Mouse (Mus musculus): ENCODE results near the gene Dyrk2. TPM values are rescaled to one million over a fixed set of nuclear protein-coding genes. Genes with fewer than 3 reads are reported as not detected.

Gene Dyrk2
- polyA plus RNA-seq, 1 experiment from 2014 or later, result 11.4 TPM

DNA sequence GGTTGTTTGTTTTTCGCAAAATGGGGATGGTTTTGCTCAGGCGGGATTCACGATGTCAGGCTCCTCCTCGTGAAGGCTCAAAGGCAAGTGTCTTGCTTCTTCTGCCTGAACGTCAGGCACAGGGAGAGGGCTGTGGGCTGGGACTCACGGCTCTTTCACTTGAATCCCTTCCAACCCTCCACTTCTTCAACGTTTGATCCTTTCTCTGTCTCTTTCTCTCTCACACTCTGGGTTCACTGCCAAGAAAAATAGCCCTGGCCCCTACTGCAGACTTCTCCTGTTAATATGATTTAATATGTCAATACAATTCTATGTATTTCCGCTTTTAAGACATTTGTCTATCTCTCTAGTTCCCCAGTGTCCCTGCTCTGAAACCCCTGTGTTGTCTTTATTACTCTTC is 32.4 kb downstream of the Dyrk2 start:
- Histone ChIP-seq H3K9me3 (no peaks in the 10 kb centered on the region), H3K4me3 (no peak overlapping the region), H3K27me3 (ENCODE audit: insufficient read depth, poor library complexity, severe bottlenecking) (no peaks in the 10 kb centered on the region), H3K27ac (no peak overlapping the region), H3K36me3 (no peaks in the 10 kb centered on the region), H3K4me1 (peaks cover 12% of the 10 kb centered on the region)
- DNase-seq (ENCODE audit: low spot score), result no peak
- WGBS, result 68% methylated on average over 8 of the region's 8 CpGs

DNA sequence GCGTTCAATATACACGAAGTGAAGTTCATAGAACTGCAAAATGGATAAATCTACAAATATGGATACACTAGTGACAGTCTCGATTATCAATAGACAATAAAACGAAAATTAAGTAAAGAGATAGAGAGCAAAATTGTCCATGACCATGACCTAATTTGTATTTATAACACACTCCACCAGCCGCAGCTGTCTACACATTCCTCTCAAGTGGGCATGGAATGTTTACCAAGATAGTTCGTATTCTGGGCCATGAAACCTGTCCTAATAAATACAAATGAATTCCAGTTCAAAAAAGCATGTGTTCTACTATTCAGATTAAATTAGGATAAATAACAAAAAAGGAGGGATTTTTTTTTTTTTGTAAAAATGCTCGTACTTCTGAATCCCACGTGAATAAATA is 38.8 kb downstream of the Dyrk2 start:
- no peaks in the 10 kb centered on the region for H3K9me3 ChIP-seq
- H3K27ac ChIP-seq, result no peak overlapping the region
- no peaks in the 10 kb centered on the region for H3K4me1 ChIP-seq
- no peak overlapping the region for H3K4me3 ChIP-seq
- no peaks in the 10 kb centered on the region for H3K36me3 ChIP-seq
- no peak for DNase-seq (ENCODE audit: low spot score)
- no peaks in the 10 kb centered on the region for H3K27me3 ChIP-seq (ENCODE audit: insufficient read depth, poor library complexity, severe bottlenecking)
- 75% methylated on average over 8 of the region's 8 CpGs for WGBS

GRCm38 (mm10) chr10:118829641-118830040 is 40.4 kb downstream of the Dyrk2 start:
- Histone ChIP-seq H3K9me3 (no peaks in the 10 kb centered on the region), H3K4me1 (no peaks in the 10 kb centered on the region), H3K27ac (no peak overlapping the region), H3K36me3 (no peaks in the 10 kb centered on the region), H3K27me3 (ENCODE audit: insufficient read depth, poor library complexity, severe bottlenecking) (no peaks in the 10 kb centered on the region), H3K4me3 (no peak overlapping the region)
- 45% methylated on average over 2 of the region's 2 CpGs for WGBS
- no peak for DNase-seq (ENCODE audit: low spot score)

GRCm38 (mm10) chr10:118827116-118827515 is 42.9 kb downstream of the Dyrk2 start:
- H3K27ac ChIP-seq, result no peak overlapping the region
- WGBS, result 89% methylated on average over 7 of the region's 7 CpGs
- H3K36me3 ChIP-seq, result no peaks in the 10 kb centered on the region
- no peak overlapping the region for H3K4me3 ChIP-seq
- H3K27me3 ChIP-seq (ENCODE audit: insufficient read depth, poor library complexity, severe bottlenecking), result no peaks in the 10 kb centered on the region
- no peak for DNase-seq (ENCODE audit: low spot score)
- H3K9me3 ChIP-seq, result no peaks in the 10 kb centered on the region
- H3K4me1 ChIP-seq, result no peaks in the 10 kb centered on the region

DNA sequence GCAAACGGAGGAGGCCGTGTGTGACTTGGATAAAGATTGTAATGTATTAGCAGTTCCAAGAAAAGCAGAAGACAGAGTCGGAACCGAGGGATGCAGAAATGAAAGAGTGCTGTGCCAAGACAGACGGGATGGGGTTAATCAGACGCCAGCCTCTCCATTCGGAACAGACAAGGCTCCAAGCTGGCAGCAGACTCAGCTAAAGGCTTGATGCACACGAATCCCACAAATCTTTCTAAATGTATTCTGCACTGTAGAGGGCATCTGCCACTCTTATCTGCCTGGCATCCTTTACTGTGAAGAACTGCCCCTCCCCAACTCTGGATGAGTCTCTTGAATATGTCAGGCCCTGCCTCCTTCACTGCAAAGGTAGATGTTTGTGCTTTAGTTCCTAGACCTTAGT is 45.2 kb downstream of the Dyrk2 start:
- DNase-seq (ENCODE audit: low spot score), result no peak
- Histone ChIP-seq H3K27ac (no peak overlapping the region), H3K4me3 (no peak overlapping the region), H3K27me3 (ENCODE audit: insufficient read depth, poor library complexity, severe bottlenecking) (no peaks in the 10 kb centered on the region), H3K36me3 (no peaks in the 10 kb centered on the region), H3K9me3 (no peaks in the 10 kb centered on the region), H3K4me1 (0 out of 2 replicates have a peak, but pooled peaks cover 5% of the 10 kb centered on the region)
- WGBS, result 69% methylated on average over 8 of the region's 8 CpGs

- Histone ChIP-seq H3K4me1 (0 out of 2 replicates have a peak, but pooled peaks cover 5% of the 10 kb centered on the region), H3K27me3 (ENCODE audit: insufficient read depth, poor library complexity, severe bottlenecking) (no peaks in the 10 kb centered on the region), H3K27ac (no peak overlapping the region), H3K9me3 (no peaks in the 10 kb centered on the region), H3K36me3 (no peaks in the 10 kb centered on the region), H3K4me3 (no peak overlapping the region)
- DNase-seq (ENCODE audit: low spot score), result no peak
- 49% methylated on average over 7 of the region's 7 CpGs for WGBS
These were observed 49.1 kb downstream of the Dyrk2 start for GRCm38 (mm10) chr10:118820901-118821300.

GRCm38 (mm10) chr10:118819846-118820245 is 50.2 kb downstream of the Dyrk2 start:
- Histone ChIP-seq H3K4me1 (0 out of 2 replicates have a peak, but pooled peaks cover 5% of the 10 kb centered on the region), H3K9me3 (no peaks in the 10 kb centered on the region), H3K27me3 (ENCODE audit: insufficient read depth, poor library complexity, severe bottlenecking) (no peaks in the 10 kb centered on the region), H3K27ac (no peak overlapping the region), H3K4me3 (no peak overlapping the region), H3K36me3 (no peaks in the 10 kb centered on the region)
- whole genome bisulfite sequencing, result 79% methylated on average over 4 of the region's 4 CpGs
- no peak for DNase-seq (ENCODE audit: low spot score)

DNA sequence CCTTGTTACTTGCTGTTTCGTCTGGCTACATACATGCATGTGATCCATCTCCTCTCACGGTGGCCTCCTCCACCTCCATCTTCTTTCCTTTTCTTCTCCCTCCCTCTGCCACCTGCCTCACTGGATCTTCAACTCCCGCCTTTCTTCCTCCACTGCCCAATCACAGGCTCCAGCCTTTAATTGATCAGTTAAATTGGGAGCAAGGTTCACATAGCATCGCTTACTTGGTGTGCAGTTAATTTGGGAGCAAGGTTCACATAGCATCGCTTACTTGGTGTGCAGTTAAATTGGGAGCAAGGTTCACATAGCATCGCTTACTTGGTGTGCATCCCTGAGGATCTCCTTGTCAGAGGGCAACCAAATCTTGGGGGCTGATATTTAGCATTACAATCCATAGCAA is 52.9 kb downstream of the Dyrk2 start:
- Histone ChIP-seq H3K27me3 (ENCODE audit: insufficient read depth, poor library complexity, severe bottlenecking) (no peaks in the 10 kb centered on the region), H3K4me3 (no peak overlapping the region), H3K9me3 (no peaks in the 10 kb centered on the region), H3K27ac (no peak overlapping the region), H3K36me3 (no peaks in the 10 kb centered on the region), H3K4me1 (peaks cover 9% of the 10 kb centered on the region)
- 86% methylated on average over 6 of the region's 6 CpGs for WGBS
- DNase-seq (ENCODE audit: low spot score), result no peak

DNA sequence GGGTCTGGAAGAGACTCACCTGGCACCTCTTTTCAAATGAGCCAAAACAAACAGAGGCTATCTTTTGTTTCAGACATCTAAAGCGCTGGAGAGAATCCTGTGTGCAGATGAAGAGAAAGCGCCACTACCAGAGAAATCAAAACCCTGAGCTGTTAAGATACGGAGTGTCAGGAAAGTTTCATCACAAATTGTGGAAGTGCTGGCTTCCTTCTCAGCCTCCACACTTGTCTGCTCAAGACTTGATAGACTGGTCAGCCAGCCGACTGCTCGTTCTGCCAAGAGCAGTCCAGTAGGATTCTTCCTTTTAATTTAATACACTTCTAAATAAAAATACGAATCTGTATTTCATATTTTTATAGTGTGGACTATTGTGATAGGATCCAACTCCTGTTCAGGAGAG is 58.1 kb downstream of the Dyrk2 start:
- 44% methylated on average over 6 of the region's 6 CpGs for WGBS

GRCm38 (mm10) chr10:118810908-118811711 is 58.9 kb downstream of the Dyrk2 start:
- Histone ChIP-seq H3K4me3 (no peak overlapping the region), H3K36me3 (no peaks in the 10 kb centered on the region), H3K27ac (0 out of 2 replicates have a peak overlapping the region, but pooled peaks have one; percentile 1), H3K9me3 (no peaks in the 10 kb centered on the region), H3K27me3 (ENCODE audit: insufficient read depth, poor library complexity, severe bottlenecking) (no peaks in the 10 kb centered on the region), H3K4me1 (peaks cover 21% of the 10 kb centered on the region)
- 37% methylated on average over 16 of the region's 16 CpGs for WGBS
- no peak for DNase-seq (ENCODE audit: low spot score)

More for the DNA sequence above, 58.1 kb downstream of the Dyrk2 start:
- no peaks in the 10 kb centered on the region for H3K9me3 ChIP-seq
- no peak overlapping the region for H3K4me3 ChIP-seq
- DNase-seq (ENCODE audit: low spot score), result no peak
- H3K27me3 ChIP-seq (ENCODE audit: insufficient read depth, poor library complexity, severe bottlenecking), result no peaks in the 10 kb centered on the region
- no peak overlapping the region for H3K27ac ChIP-seq
- peaks cover 20% of the 10 kb centered on the region for H3K4me1 ChIP-seq
- H3K36me3 ChIP-seq, result no peaks in the 10 kb centered on the region
